Mouse (Mus musculus) spleen, adult 2 months (tissue): ENCODE results near the gene Scgb1a1.

ENCODE experiments used
- CTCF ChIP-seq: fragments of 200-500 bp; IDR thresholded peaks from 2 replicates; pipeline ENCODE4 v1.5.1; 2011; ENCODE audit warnings: mild to moderate bottlenecking, inconsistent platforms; ENCODE audit not compliant: insufficient read depth, insufficient read length, insufficient replicate concordance; ENCODE audit errors: extremely low read depth
- POLR2A ChIP-seq: fragments of 200-500 bp; IDR thresholded peaks from 2 replicates; pipeline ENCODE4 v1.6.1; 2011; ENCODE audit warnings: low read depth, low read length, inconsistent platforms

- TF ChIP-seq POLR2A (no peak), CTCF (no peak)
Observed at GRCm38 (mm10) chr19:9038136-9038535, 49.6 kb downstream of the Scgb1a1 start.
